Mouse (Mus musculus) ES-E14 (cell line): Measurements from ENCODE around the gene Rpusd3. TPM values are rescaled to one million over a fixed set of nuclear protein-coding genes. Genes with fewer than 3 reads are reported as not detected.

Experiments used
- DNase-seq: peaks from one replicate; pipeline ENCODE4 v3.0.0-alpha.2; 2013; ENCODE audit warnings: low read depth, low spot score
- H3K27ac ChIP-seq: 2 replicates; pipeline ENCODE4 v1.5.1; 2012; ENCODE audit warnings: low read depth, mild to moderate bottlenecking, low read length, moderate library complexity, mixed read lengths; ENCODE audit not compliant: poor library complexity, insufficient read depth, severe bottlenecking
- H3K36me3 ChIP-seq: 2 replicates; pipeline ENCODE4 v1.6.1; 2012; ENCODE audit warnings: mild to moderate bottlenecking, low read length, moderate library complexity, mixed read lengths; ENCODE audit not compliant: control insufficient read depth, poor library complexity, insufficient read depth, severe bottlenecking
- H3K4me1 ChIP-seq, 2 experiments: fragments of 150-350 bp in 1 of 2; sonication (generic) in 1 of 2; 2 replicates each; pipeline ENCODE4 v1.6.1; 2012; ENCODE audit warnings: low read length in 2 of 2, mild to moderate bottlenecking in 1 of 2, mixed read lengths in 1 of 2; ENCODE audit not compliant: control insufficient read depth in 2 of 2, insufficient read depth in 2 of 2, poor library complexity in 1 of 2
- H3K4me3 ChIP-seq, 2 experiments: fragments of 150-350 bp in 1 of 2; sonication (generic) in 1 of 2; 2 replicates each; pipeline ENCODE4 v1.5.1; 2012; ENCODE audit warnings: low read length in 2 of 2, low read depth in 1 of 2, mild to moderate bottlenecking in 1 of 2, mixed read lengths in 1 of 2; ENCODE audit not compliant: insufficient read depth in 1 of 2, poor library complexity in 1 of 2, severe bottlenecking in 1 of 2
- H3K9ac ChIP-seq: 2 replicates; pipeline ENCODE4 v1.6.1; 2012; ENCODE audit warnings: low read depth, mild to moderate bottlenecking, low read length, mixed read lengths; ENCODE audit not compliant: poor library complexity, insufficient read depth, severe bottlenecking
- H3K9me3 ChIP-seq: fragments of 150-350 bp; sonication (generic); 2 replicates; pipeline ENCODE4 v1.6.1; 2012; ENCODE audit warnings: low read depth, mild to moderate bottlenecking, low read length; ENCODE audit not compliant: control insufficient read depth, insufficient read depth
- CHD2 ChIP-seq: IDR thresholded peaks from 2 replicates; pipeline ENCODE4 v1.6.1; 2014; ENCODE audit warnings: mild to moderate bottlenecking, low read depth, low read length, inconsistent platforms
- HCFC1 ChIP-seq: IDR thresholded peaks from 2 replicates; pipeline ENCODE4 v1.6.1; 2012; ENCODE audit warnings: low read length, inconsistent platforms, borderline replicate concordance; ENCODE audit not compliant: insufficient read depth
- MAFK ChIP-seq: IDR thresholded peaks from 2 replicates; pipeline ENCODE4 v1.6.1; 2014; ENCODE audit warnings: mild to moderate bottlenecking, low read depth, low read length, inconsistent platforms; ENCODE audit not compliant: insufficient read depth
- ZC3H11A ChIP-seq: IDR thresholded peaks from 2 replicates; pipeline ENCODE4 v1.6.1; 2012; ENCODE audit warnings: low read depth, mild to moderate bottlenecking, inconsistent platforms, low read length, borderline replicate concordance
- ZNF384 ChIP-seq: IDR thresholded peaks from 2 replicates; pipeline ENCODE4 v1.6.1; 2012; ENCODE audit warnings: low read depth, low read length, inconsistent platforms
- in situ Hi-C, 2 experiments: fragments of 600-800 bp; cut with MboI; formaldehyde crosslinking; loops; one replicate each; pipeline ENCODE4 v1.15.1; 2025; ENCODE audit warnings: low sequenced_read_pairs in 2 of 2, inconsistent platforms in 1 of 2; ENCODE audit not compliant: unreplicated experiment in 2 of 2
- total RNA-seq: library from RNA; depleted of rRNA; stranded (reverse); fragments of 300-350 nt; gene quantifications from 2 replicates; pipeline ENCODE4 v1.2.3, GENCODE M21; 2012

The Rpusd3 gene
- total RNA-seq, 1 experiment, result 34.5 TPM

GRCm38 (mm10) chr6:113392015-113392386 lies 27.1 kb downstream of the Rpusd3 start:
- peak overlapping the region; percentile 59 to 77 for H3K4me3 ChIP-seq
- peaks cover 4 to 5% of the 10 kb centered on the region in 2 experiments; a peak in 2 of 4 replicates for H3K4me1 ChIP-seq
- no peak overlapping the region for H3K27ac ChIP-seq
- no peak for DNase-seq
- H3K9me3 ChIP-seq, result no peaks in the 10 kb centered on the region
- peaks cover 24% of the 10 kb centered on the region for H3K36me3 ChIP-seq
- TF ChIP-seq ZC3H11A (no peak), CHD2 (no peak), HCFC1 (no peak), MAFK (no peak), ZNF384 (no peak)
- in situ Hi-C loops, result no loop called here
- H3K9ac ChIP-seq, result peak overlapping the region; percentile 78

DNA sequence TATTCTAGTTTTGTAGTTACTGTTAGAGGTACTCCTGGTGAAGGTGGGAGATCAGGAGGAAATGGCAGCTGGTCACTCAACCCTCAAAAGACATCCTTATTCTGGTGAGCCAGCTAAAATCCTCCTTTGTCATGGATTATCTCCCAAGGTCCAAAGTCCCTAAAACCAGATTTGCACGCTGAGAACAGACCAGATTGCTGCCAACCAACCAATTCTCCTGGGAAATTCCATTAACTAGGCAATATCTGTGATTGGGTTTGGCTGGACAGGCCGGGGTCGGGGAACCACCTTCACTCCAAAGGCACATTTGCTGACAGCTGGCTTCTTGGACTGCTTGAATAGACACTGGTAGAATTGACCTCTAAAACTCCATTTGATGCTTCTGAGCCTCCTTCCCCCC lies 28.4 kb downstream of the Rpusd3 start:
- TF ChIP-seq MAFK (no peak), ZC3H11A (no peak), CHD2 (no peak), HCFC1 (no peak), ZNF384 (no peak)
- H3K27ac ChIP-seq, result no peak overlapping the region
- no peak for DNase-seq
- H3K9ac ChIP-seq, result no peak overlapping the region
- no peak overlapping the region for H3K4me3 ChIP-seq
- H3K4me1 ChIP-seq, result peaks cover 4 to 5% of the 10 kb centered on the region in 2 experiments; a peak in 2 of 4 replicates
- peaks cover 29% of the 10 kb centered on the region for H3K36me3 ChIP-seq
- in situ Hi-C loops, result no loop called here
- no peaks in the 10 kb centered on the region for H3K9me3 ChIP-seq

DNA sequence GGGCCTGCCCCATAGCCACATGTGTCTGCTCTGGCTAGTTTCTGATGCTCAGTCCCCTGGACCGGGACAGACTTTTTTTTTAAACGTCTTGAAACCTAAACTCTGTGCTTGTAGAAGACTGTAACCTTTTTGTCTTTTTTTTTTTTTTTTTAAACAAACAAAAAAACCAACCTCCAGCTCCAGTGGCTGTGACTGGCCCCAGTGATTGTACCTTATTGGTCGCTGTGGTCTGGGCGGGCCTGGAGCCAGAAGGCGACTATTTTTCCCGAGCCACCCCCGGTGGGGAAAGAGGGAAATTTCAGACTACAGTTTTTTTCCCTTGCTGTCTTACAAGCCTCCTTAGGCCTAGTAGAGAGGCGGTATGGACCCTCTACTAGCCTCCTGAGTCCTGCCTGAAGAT lies 30.2 kb downstream of the Rpusd3 start, which contains the start of gene Ttll3:
Gene Ttll3 (plus strand): TSS at position 301 of the 400 bp plus-strand sequence.
- Histone ChIP-seq H3K9ac (peak within 1 kb of the TSS; percentile 36; the same call in 1 of the 2 replicates), H3K27ac (no peak within 1 kb of the TSS), H3K36me3 (peaks cover 45% of the 10 kb centered on the region), H3K9me3 (no peaks in the 10 kb centered on the region), H3K4me1 (peaks cover 4 to 5% of the 10 kb centered on the region in 2 experiments; a peak in 2 of 4 replicates), H3K4me3 (no peak within 1 kb of the TSS)
- in situ Hi-C loops, result no loop called here
- TF ChIP-seq ZNF384, result peak; percentile 75
- TF ChIP-seq ZC3H11A, result no peak
- no peak for DNase-seq

DNA sequence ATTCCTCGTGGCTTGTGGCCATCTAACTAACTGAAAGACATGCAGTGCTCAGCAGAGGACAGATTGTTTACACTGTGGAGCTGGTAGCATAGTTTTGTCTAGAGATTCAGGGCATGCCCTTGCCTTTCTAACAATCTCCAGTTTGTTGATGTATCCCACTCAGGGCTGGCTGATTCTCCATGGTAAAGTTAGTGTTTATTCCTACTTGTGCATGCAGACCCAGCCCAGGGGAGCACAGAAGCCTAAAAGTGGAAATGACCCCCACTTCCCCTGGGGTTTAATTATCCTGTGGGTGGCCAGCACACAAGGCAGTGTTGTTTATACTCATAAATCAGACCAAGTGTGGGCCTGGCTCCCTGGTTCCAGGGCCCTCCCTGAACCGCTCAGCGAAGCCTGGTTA lies 33.1 kb downstream of the Rpusd3 start:
- Histone ChIP-seq H3K4me1 (peaks cover 2 to 4% of the 10 kb centered on the region in 2 experiments; a peak in 2 of 4 replicates), H3K4me3 (no peak overlapping the region), H3K27ac (no peak overlapping the region), H3K9ac (no peak overlapping the region), H3K9me3 (no peaks in the 10 kb centered on the region), H3K36me3 (peaks cover 64% of the 10 kb centered on the region)
- no peak for DNase-seq
- in situ Hi-C loops, result no loop called here
- TF ChIP-seq ZNF384 (no peak), HCFC1 (no peak), MAFK (no peak)

GRCm38 (mm10) chr6:113385160-113385714 lies 33.9 kb downstream of the Rpusd3 start:
- Histone ChIP-seq H3K9me3 (no peaks in the 10 kb centered on the region), H3K9ac (no peak overlapping the region), H3K27ac (no peak overlapping the region), H3K4me1 (peaks cover 2 to 4% of the 10 kb centered on the region in 2 experiments; a peak in 2 of 4 replicates), H3K36me3 (peaks cover 70% of the 10 kb centered on the region), H3K4me3 (no peak overlapping the region)
- TF ChIP-seq CHD2 (no peak), MAFK (no peak)
- in situ Hi-C loops, result no loop called here
- DNase-seq, result no peak
